Mouse (Mus musculus): Measurements from ENCODE around the gene Frrs1l. TPM values are rescaled to one million over a fixed set of nuclear protein-coding genes. Genes with fewer than 3 reads are reported as not detected.

Frrs1l gene
- polyA plus RNA-seq, 1 experiment from 2014 or later, result not detected

DNA sequence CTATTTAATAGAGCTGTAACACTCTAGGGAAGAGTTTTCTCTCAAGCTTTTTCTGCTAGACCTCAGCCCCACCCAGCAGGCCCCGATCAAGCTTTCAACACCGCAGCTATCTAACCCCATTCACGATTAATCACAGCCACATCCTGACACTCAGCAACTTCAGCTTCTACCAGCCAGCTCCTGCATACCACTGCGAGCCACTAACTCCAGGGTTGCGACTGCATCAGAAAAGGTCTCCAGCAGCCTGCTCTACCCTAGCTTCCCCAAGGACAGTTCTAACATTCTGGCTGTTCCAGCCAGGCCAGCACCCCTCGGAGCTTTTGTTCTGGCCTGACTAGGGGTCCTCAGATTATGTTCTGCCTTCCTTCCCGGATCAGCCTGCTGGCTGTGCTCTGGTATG, 58.1 kb downstream of the Frrs1l start:
- WGBS (ENCODE audit: insufficient replicate concordance), result 63% methylated on average over 7 of the region's 7 CpGs
- Histone ChIP-seq H3K9me3 (ENCODE audit: low read length) (no peaks in the 10 kb centered on the region), H3K27me3 (ENCODE audit: insufficient read depth, low read length) (no peaks in the 10 kb centered on the region), H3K27ac (ENCODE audit: low read depth) (no peak overlapping the region), H3K36me3 (replicated peaks; ENCODE audit: insufficient read depth, low read length) (peaks cover 4% of the 10 kb centered on the region; the same call in 1 of the 2 replicates), H3K9ac (replicated peaks) (no peak overlapping the region), H3K4me3 (ENCODE audit: low read depth, low read length) (no peak overlapping the region), H3K4me1 (ENCODE audit: insufficient read depth) (no peaks in the 10 kb centered on the region), H3K4me2 (ENCODE audit: low read depth, low read length) (no peak overlapping the region)
- ATAC-seq, result no peak
- TF ChIP-seq EP300 (IDR thresholded peaks at IDR 0.05; ENCODE audit: low read depth) (no peak), CTCF (IDR thresholded peaks at IDR 0.05; ENCODE audit: low read depth) (no peak)
- no peak for DNase-seq

DNA sequence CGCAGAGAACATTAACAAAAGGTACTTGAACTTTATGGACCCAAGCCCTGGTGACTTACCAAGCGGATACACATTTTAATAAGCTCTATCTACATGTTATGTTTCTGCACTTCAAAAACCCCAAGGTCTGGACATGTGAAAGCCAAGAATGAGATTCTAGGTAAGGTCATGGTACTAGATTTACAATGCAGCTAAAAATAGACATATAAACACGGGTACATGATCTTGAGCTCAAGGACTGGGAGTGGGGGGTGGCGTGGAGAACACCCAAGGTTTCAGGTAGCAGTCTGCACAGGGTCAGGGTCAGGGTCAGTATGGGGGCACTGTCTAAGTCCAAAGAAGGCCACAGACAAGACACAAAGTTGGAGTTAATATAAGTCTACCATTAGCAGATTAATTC, 59.9 kb downstream of the Frrs1l start:
- Histone ChIP-seq H3K4me2 (ENCODE audit: low read depth, low read length) (no peak overlapping the region), H3K9ac (replicated peaks) (no peak overlapping the region), H3K27ac (ENCODE audit: low read depth) (no peak overlapping the region), H3K36me3 (replicated peaks; ENCODE audit: insufficient read depth, low read length) (peaks cover 13% of the 10 kb centered on the region; the same call in 1 of the 2 replicates), H3K4me1 (ENCODE audit: insufficient read depth) (no peaks in the 10 kb centered on the region), H3K27me3 (ENCODE audit: insufficient read depth, low read length) (no peaks in the 10 kb centered on the region), H3K4me3 (ENCODE audit: low read depth, low read length) (no peak overlapping the region), H3K9me3 (ENCODE audit: low read length) (no peaks in the 10 kb centered on the region)
- ATAC-seq, result no peak
- 74% methylated on average over 4 of the region's 4 CpGs for WGBS (ENCODE audit: insufficient replicate concordance)
- no peak for DNase-seq
- no peak for TF ChIP-seq EP300 (IDR thresholded peaks at IDR 0.05; ENCODE audit: low read depth)
- TF ChIP-seq CTCF (IDR thresholded peaks at IDR 0.05; ENCODE audit: low read depth), result no peak

DNA sequence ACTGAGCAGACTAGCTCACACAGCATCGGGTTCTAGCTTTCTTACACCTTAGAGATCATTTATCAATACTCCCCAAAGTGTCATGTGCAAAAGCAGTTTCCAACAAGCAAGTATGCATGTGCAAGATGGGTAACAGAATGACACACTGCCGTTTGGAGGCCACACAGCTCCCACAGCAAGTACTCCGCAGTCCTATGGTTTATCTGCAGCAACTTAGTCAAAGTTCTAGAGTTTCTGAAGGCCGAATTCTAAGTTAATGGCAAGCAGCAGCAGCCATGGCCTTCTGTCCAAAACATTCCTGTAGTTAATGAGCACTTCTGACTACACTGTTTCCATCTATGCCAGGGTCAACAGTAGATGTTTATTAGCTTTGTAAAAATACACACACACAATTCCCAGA, 63.2 kb downstream of the Frrs1l start:
- peaks cover 38% of the 10 kb centered on the region for H3K36me3 ChIP-seq (replicated peaks; ENCODE audit: insufficient read depth, low read length)
- no peak overlapping the region for H3K9ac ChIP-seq (replicated peaks)
- H3K4me3 ChIP-seq (ENCODE audit: low read depth, low read length), result no peak overlapping the region
- H3K27ac ChIP-seq (ENCODE audit: low read depth), result no peak overlapping the region
- no peaks in the 10 kb centered on the region for H3K9me3 ChIP-seq (ENCODE audit: low read length)
- H3K4me2 ChIP-seq (ENCODE audit: low read depth, low read length), result no peak overlapping the region
- H3K4me1 ChIP-seq (ENCODE audit: insufficient read depth), result no peaks in the 10 kb centered on the region
- 71% methylated on average over 4 of the region's 4 CpGs for WGBS (ENCODE audit: insufficient replicate concordance)
- no peaks in the 10 kb centered on the region for H3K27me3 ChIP-seq (ENCODE audit: insufficient read depth, low read length)
- no peak for TF ChIP-seq EP300 (IDR thresholded peaks at IDR 0.05; ENCODE audit: low read depth)
- ATAC-seq, result no peak
- DNase-seq, result no peak

DNA sequence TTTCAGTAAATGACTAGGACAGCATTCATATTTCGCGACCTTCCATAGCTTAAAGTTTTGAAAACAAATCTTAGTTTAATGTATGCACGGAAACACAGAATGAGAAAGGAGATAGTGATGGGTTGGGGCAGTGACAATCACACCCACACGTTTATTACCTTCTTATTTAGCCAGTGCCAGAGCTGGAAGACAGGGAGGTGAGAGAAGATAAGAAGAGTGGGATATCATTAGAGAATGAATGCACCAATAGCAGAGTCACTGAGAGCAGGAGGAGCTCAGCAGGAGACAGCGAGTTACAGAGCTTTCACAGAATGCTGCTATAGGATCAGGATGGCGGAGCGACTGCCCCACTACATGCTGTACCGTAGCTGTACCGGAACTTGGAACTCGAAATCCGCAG, 68.0 kb downstream of the Frrs1l start:
- Histone ChIP-seq H3K4me2 (ENCODE audit: low read depth, low read length) (no peak overlapping the region), H3K4me1 (ENCODE audit: insufficient read depth) (no peaks in the 10 kb centered on the region), H3K36me3 (replicated peaks; ENCODE audit: insufficient read depth, low read length) (peaks cover 35% of the 10 kb centered on the region), H3K27ac (ENCODE audit: low read depth) (no peak overlapping the region), H3K9ac (replicated peaks) (no peak overlapping the region), H3K4me3 (ENCODE audit: low read depth, low read length) (no peak overlapping the region), H3K27me3 (ENCODE audit: insufficient read depth, low read length) (no peaks in the 10 kb centered on the region), H3K9me3 (ENCODE audit: low read length) (no peaks in the 10 kb centered on the region)
- no peak for TF ChIP-seq EP300 (IDR thresholded peaks at IDR 0.05; ENCODE audit: low read depth)
- TF ChIP-seq CTCF (IDR thresholded peaks at IDR 0.05; ENCODE audit: low read depth), result no peak
- ATAC-seq, result no peak
- 86% methylated on average over 11 of the region's 11 CpGs for WGBS (ENCODE audit: insufficient replicate concordance)
- DNase-seq, result no peak

DNA sequence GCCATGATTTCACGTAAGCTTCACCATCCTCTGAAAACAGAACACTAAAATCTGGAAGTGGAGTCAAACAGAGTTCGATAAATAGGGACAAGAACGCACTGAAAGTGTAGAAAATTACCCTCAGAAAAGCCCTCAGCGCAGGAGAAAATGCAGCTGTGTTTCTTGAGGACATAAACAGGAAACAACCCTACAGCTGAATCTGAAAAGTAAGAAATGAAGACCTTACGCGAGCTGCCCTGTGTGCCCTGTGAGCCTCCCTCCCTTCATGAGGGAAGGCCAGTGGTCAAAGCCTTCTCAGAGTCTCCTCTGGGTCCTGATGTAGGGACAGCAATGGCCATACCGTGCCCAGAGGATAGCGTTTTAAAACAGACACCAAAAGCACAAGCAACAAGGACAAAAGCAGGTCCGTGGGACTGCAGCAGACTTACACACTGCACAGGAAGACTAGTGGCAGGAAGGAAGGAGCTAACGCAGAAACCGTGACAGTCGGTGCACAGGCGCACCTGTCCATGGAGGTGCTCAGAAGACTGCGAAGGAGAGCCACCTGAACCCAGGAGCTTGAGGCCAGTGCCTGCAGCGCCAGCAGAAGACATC, 74.4 kb downstream of the Frrs1l start:
- Histone ChIP-seq H3K27ac (ENCODE audit: low read depth) (peak overlapping the region; percentile 79), H3K4me3 (ENCODE audit: low read depth, low read length) (no peak overlapping the region), H3K27me3 (ENCODE audit: insufficient read depth, low read length) (no peaks in the 10 kb centered on the region), H3K9ac (replicated peaks) (no peak overlapping the region), H3K36me3 (replicated peaks; ENCODE audit: insufficient read depth, low read length) (peaks cover 27% of the 10 kb centered on the region), H3K4me1 (ENCODE audit: insufficient read depth) (0 out of 2 replicates have a peak, but pooled peaks cover 2% of the 10 kb centered on the region), H3K4me2 (ENCODE audit: low read depth, low read length) (no peak overlapping the region; the same call in 1 of the 2 replicates), H3K9me3 (ENCODE audit: low read length) (no peaks in the 10 kb centered on the region)
- no peak for TF ChIP-seq CTCF (IDR thresholded peaks at IDR 0.05; ENCODE audit: low read depth)
- no peak for TF ChIP-seq EP300 (IDR thresholded peaks at IDR 0.05; ENCODE audit: low read depth)
- 72% methylated on average over 15 of the region's 15 CpGs for WGBS (ENCODE audit: insufficient replicate concordance)
- no peak for ATAC-seq
- no peak for DNase-seq

DNA sequence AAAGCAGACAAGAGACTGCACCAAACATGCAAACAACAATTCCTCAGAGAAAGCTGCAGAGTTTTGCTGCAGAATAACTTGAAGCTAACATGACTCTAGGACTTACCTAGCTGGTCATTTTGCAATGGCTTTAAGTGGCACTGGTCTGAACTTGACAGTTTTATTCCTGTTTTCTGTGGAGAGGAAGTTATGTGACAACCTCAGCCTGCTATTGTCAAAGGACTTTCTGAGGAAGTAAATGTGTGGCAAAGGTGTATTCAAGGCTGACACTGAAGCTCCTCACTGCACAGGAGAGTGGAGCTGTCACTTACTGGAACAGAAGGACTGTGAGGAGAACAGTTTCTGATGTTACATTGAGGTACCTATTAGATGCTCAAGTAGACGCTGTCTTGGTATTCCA, 75.4 kb downstream of the Frrs1l start:
- no peak overlapping the region for H3K4me3 ChIP-seq (ENCODE audit: low read depth, low read length)
- 0 out of 2 replicates have a peak, but pooled peaks cover 2% of the 10 kb centered on the region for H3K4me1 ChIP-seq (ENCODE audit: insufficient read depth)
- H3K27ac ChIP-seq (ENCODE audit: low read depth), result peak overlapping the region; percentile 79
- TF ChIP-seq CTCF (IDR thresholded peaks at IDR 0.05; ENCODE audit: low read depth), result no peak
- TF ChIP-seq EP300 (IDR thresholded peaks at IDR 0.05; ENCODE audit: low read depth), result no peak
- 77% methylated on average over 1 of the region's 1 CpGs for WGBS (ENCODE audit: insufficient replicate concordance)
- ATAC-seq (0 out of 2 replicates have a peak, but pooled peaks have one; percentile 27), DNase-seq (no peak)
- no peaks in the 10 kb centered on the region for H3K27me3 ChIP-seq (ENCODE audit: insufficient read depth, low read length)
- H3K4me2 ChIP-seq (ENCODE audit: low read depth, low read length), result no peak overlapping the region
- peaks cover 27% of the 10 kb centered on the region for H3K36me3 ChIP-seq (replicated peaks; ENCODE audit: insufficient read depth, low read length)
- no peak overlapping the region for H3K9ac ChIP-seq (replicated peaks)
- H3K9me3 ChIP-seq (ENCODE audit: low read length), result no peaks in the 10 kb centered on the region

All from liver, postnatal 0 days (tissue).